Mouse (Mus musculus) ovary, postnatal 10 days (tissue): ENCODE data around the gene Pex5.

Experiments used
- DNase-seq: peaks from one replicate; pipeline ENCODE4 v3.0.0; 2022; ENCODE audit warnings: low spot score

Gene Pex5

GRCm38 (mm10) chr6:124414927-124415325 is at the start of gene Pex5:
Gene Pex5 (minus strand): TSS chr6:124415067.
- peak; percentile 69 for DNase-seq

- no peak for DNase-seq
Measured at GRCm38 (mm10) chr6:124463881-124464291, 49.0 kb upstream of the Pex5 start.

- DNase-seq, result no peak
Measured at GRCm38 (mm10) chr6:124459388-124459787, 44.5 kb upstream of the Pex5 start.

- DNase-seq, result no peak
Measured at GRCm38 (mm10) chr6:124458505-124458904, 43.6 kb upstream of the Pex5 start.

- DNase-seq, result no peak
Measured at GRCm38 (mm10) chr6:124457827-124458226, 43.0 kb upstream of the Pex5 start.

GRCm38 (mm10) chr6:124456243-124456642 is 41.4 kb upstream of the Pex5 start:
- no peak for DNase-seq

- DNase-seq, result no peak
Measured at GRCm38 (mm10) chr6:124453756-124454155, 38.9 kb upstream of the Pex5 start.

GRCm38 (mm10) chr6:124451995-124452394 is 37.1 kb upstream of the Pex5 start:
- DNase-seq, result no peak

- no peak for DNase-seq
Measured at GRCm38 (mm10) chr6:124449668-124450383, 35.0 kb upstream of the Pex5 start.

- no peak for DNase-seq
Measured at GRCm38 (mm10) chr6:124448959-124449667, 34.2 kb upstream of the Pex5 start.

- no peak for DNase-seq
Measured at GRCm38 (mm10) chr6:124448186-124448852, 33.5 kb upstream of the Pex5 start.

- DNase-seq, result no peak
Measured at GRCm38 (mm10) chr6:124447356-124447755, 32.5 kb upstream of the Pex5 start.

- DNase-seq, result no peak
Measured at GRCm38 (mm10) chr6:124446459-124446858, 31.6 kb upstream of the Pex5 start.

GRCm38 (mm10) chr6:124446024-124446423 is 31.2 kb upstream of the Pex5 start:
- DNase-seq, result no peak

GRCm38 (mm10) chr6:124443338-124443737 is 28.5 kb upstream of the Pex5 start:
- DNase-seq, result no peak

- DNase-seq, result no peak
Measured at GRCm38 (mm10) chr6:124436245-124436644, 21.4 kb upstream of the Pex5 start.

- no peak for DNase-seq
Measured at GRCm38 (mm10) chr6:124435173-124435572, 20.3 kb upstream of the Pex5 start.

GRCm38 (mm10) chr6:124433688-124434324 is 18.9 kb upstream of the Pex5 start:
- DNase-seq, result no peak

- no peak for DNase-seq
Measured at GRCm38 (mm10) chr6:124430784-124431495, 16.1 kb upstream of the Pex5 start.

GRCm38 (mm10) chr6:124430379-124430778 is 15.5 kb upstream of the Pex5 start:
- no peak for DNase-seq

GRCm38 (mm10) chr6:124427791-124428576 is 13.1 kb upstream of the Pex5 start:
- DNase-seq, result no peak
